Mouse (Mus musculus): Measurements from ENCODE around the gene Trdmt1. TPM values are rescaled to one million over a fixed set of nuclear protein-coding genes. Genes with fewer than 3 reads are reported as not detected.

Trdmt1 gene
- polyA plus RNA-seq, 1 experiment from 2014 or later: 8.0 TPM

GRCm38 (mm10) chr2:13548749-13549148, 4.3 kb upstream of the Trdmt1 start:
- Histone ChIP-seq H3K9me3 (no peaks in the 10 kb centered on the region), H3K4me2 (replicated peaks) (no peak overlapping the region), H3K27ac (no peak overlapping the region), H3K36me3 (no peaks in the 10 kb centered on the region), H3K4me3 (replicated peaks) (no peak overlapping the region), H3K4me1 (replicated peaks) (peaks cover 11% of the 10 kb centered on the region), H3K27me3 (no peaks in the 10 kb centered on the region), H3K9ac (replicated peaks) (no peak overlapping the region)
- ATAC-seq: no peak
- WGBS: 69% methylated on average over 3 of the region's 3 CpGs

GRCm38 (mm10) chr2:13543519-13544124, 846 bp downstream of the Trdmt1 start:
- Histone ChIP-seq H3K27me3 (no peaks in the 10 kb centered on the region), H3K9me3 (no peaks in the 10 kb centered on the region), H3K4me3 (replicated peaks) (peak overlapping the region; percentile 55), H3K4me1 (replicated peaks) (peaks cover 13% of the 10 kb centered on the region), H3K27ac (peak overlapping the region; percentile 90), H3K36me3 (no peaks in the 10 kb centered on the region), H3K4me2 (replicated peaks) (peak overlapping the region; percentile 61), H3K9ac (replicated peaks) (peak overlapping the region; percentile 74)
- ATAC-seq: peak; percentile 40
- WGBS: 41% methylated on average over 8 of the region's 8 CpGs

- Histone ChIP-seq H3K36me3 (no peaks in the 10 kb centered on the region), H3K4me2 (replicated peaks) (no peak overlapping the region), H3K27me3 (no peaks in the 10 kb centered on the region), H3K9ac (replicated peaks) (no peak overlapping the region), H3K27ac (no peak overlapping the region), H3K9me3 (no peaks in the 10 kb centered on the region), H3K4me1 (replicated peaks) (peaks cover 9% of the 10 kb centered on the region), H3K4me3 (replicated peaks) (no peak overlapping the region)
- ATAC-seq: no peak
- WGBS: 93% methylated on average over 1 of the region's 1 CpGs
Measured at GRCm38 (mm10) chr2:13539860-13540259, 4.6 kb downstream of the Trdmt1 start.

- Histone ChIP-seq H3K4me3 (replicated peaks) (no peak overlapping the region), H3K4me2 (replicated peaks) (no peak overlapping the region), H3K36me3 (no peaks in the 10 kb centered on the region), H3K9me3 (no peaks in the 10 kb centered on the region), H3K9ac (replicated peaks) (no peak overlapping the region), H3K27me3 (no peaks in the 10 kb centered on the region), H3K27ac (no peak overlapping the region), H3K4me1 (replicated peaks) (peaks cover 3% of the 10 kb centered on the region)
- WGBS: 72% methylated on average over 6 of the region's 6 CpGs
- no peak for ATAC-seq
Measured at GRCm38 (mm10) chr2:13538704-13539377, 5.6 kb downstream of the Trdmt1 start.

- Histone ChIP-seq H3K27ac (no peak overlapping the region), H3K4me1 (replicated peaks) (no peaks in the 10 kb centered on the region), H3K4me2 (replicated peaks) (no peak overlapping the region), H3K36me3 (no peaks in the 10 kb centered on the region), H3K27me3 (no peaks in the 10 kb centered on the region), H3K9me3 (no peaks in the 10 kb centered on the region), H3K9ac (replicated peaks) (no peak overlapping the region), H3K4me3 (replicated peaks) (no peak overlapping the region)
- ATAC-seq: 0 out of 2 replicates have a peak, but pooled peaks have one; percentile 40
- 71% methylated on average over 2 of the region's 2 CpGs for WGBS
Measured at GRCm38 (mm10) chr2:13538258-13538657, 6.2 kb downstream of the Trdmt1 start.

GRCm38 (mm10) chr2:13537733-13538132, 6.7 kb downstream of the Trdmt1 start:
- no peak overlapping the region for H3K4me2 ChIP-seq (replicated peaks)
- H3K9me3 ChIP-seq: no peaks in the 10 kb centered on the region
- no peaks in the 10 kb centered on the region for H3K36me3 ChIP-seq
- no peaks in the 10 kb centered on the region for H3K4me1 ChIP-seq (replicated peaks)
- 22% methylated on average over 2 of the region's 2 CpGs for WGBS
- no peak for ATAC-seq
- H3K27ac ChIP-seq: no peak overlapping the region
- H3K27me3 ChIP-seq: no peaks in the 10 kb centered on the region
- no peak overlapping the region for H3K4me3 ChIP-seq (replicated peaks)
- no peak overlapping the region for H3K9ac ChIP-seq (replicated peaks)

GRCm38 (mm10) chr2:13536747-13537146, 7.7 kb downstream of the Trdmt1 start:
- Histone ChIP-seq H3K27ac (no peak overlapping the region), H3K4me3 (replicated peaks) (no peak overlapping the region), H3K4me2 (replicated peaks) (no peak overlapping the region), H3K4me1 (replicated peaks) (no peaks in the 10 kb centered on the region), H3K27me3 (no peaks in the 10 kb centered on the region), H3K36me3 (no peaks in the 10 kb centered on the region), H3K9ac (replicated peaks) (no peak overlapping the region), H3K9me3 (no peaks in the 10 kb centered on the region)
- no peak for ATAC-seq

GRCm38 (mm10) chr2:13530639-13531038, 13.8 kb downstream of the Trdmt1 start:
- Histone ChIP-seq H3K9me3 (no peaks in the 10 kb centered on the region), H3K4me1 (replicated peaks) (peaks cover 7% of the 10 kb centered on the region; the same call in 1 of the 2 replicates), H3K27me3 (no peaks in the 10 kb centered on the region), H3K36me3 (no peaks in the 10 kb centered on the region), H3K9ac (replicated peaks) (no peak overlapping the region), H3K27ac (no peak overlapping the region), H3K4me3 (replicated peaks) (no peak overlapping the region), H3K4me2 (replicated peaks) (no peak overlapping the region)
- WGBS: 93% methylated on average over 6 of the region's 6 CpGs
- ATAC-seq: no peak

- 93% methylated on average over 3 of the region's 3 CpGs for WGBS
- ATAC-seq: no peak
- H3K9ac ChIP-seq (replicated peaks): no peak overlapping the region
Measured at GRCm38 (mm10) chr2:13529253-13529933, 15.1 kb downstream of the Trdmt1 start.

GRCm38 (mm10) chr2:13527531-13527930, 16.9 kb downstream of the Trdmt1 start:
- ATAC-seq: no peak
- Histone ChIP-seq H3K9ac (replicated peaks) (no peak overlapping the region), H3K27me3 (no peaks in the 10 kb centered on the region), H3K36me3 (no peaks in the 10 kb centered on the region), H3K27ac (no peak overlapping the region), H3K9me3 (no peaks in the 10 kb centered on the region), H3K4me3 (replicated peaks) (no peak overlapping the region), H3K4me2 (replicated peaks) (no peak overlapping the region), H3K4me1 (replicated peaks) (peaks cover 10% of the 10 kb centered on the region; the same call in 1 of the 2 replicates)
- WGBS: 81% methylated on average over 4 of the region's 4 CpGs

More at GRCm38 (mm10) chr2:13529253-13529933, 15.1 kb downstream of the Trdmt1 start:
- no peak overlapping the region for H3K4me2 ChIP-seq (replicated peaks)
- H3K4me1 ChIP-seq (replicated peaks): peaks cover 7% of the 10 kb centered on the region; the same call in 1 of the 2 replicates
- no peaks in the 10 kb centered on the region for H3K9me3 ChIP-seq
- H3K4me3 ChIP-seq (replicated peaks): no peak overlapping the region
- no peaks in the 10 kb centered on the region for H3K27me3 ChIP-seq
- no peak overlapping the region for H3K27ac ChIP-seq
- H3K36me3 ChIP-seq: no peaks in the 10 kb centered on the region

GRCm38 (mm10) chr2:13527125-13527524, 17.3 kb downstream of the Trdmt1 start:
- H3K9ac ChIP-seq (replicated peaks): no peak overlapping the region
- H3K4me3 ChIP-seq (replicated peaks): no peak overlapping the region
- no peaks in the 10 kb centered on the region for H3K36me3 ChIP-seq
- H3K4me2 ChIP-seq (replicated peaks): no peak overlapping the region
- peaks cover 12% of the 10 kb centered on the region; the same call in 1 of the 2 replicates for H3K4me1 ChIP-seq (replicated peaks)
- no peak overlapping the region for H3K27ac ChIP-seq
- no peaks in the 10 kb centered on the region for H3K27me3 ChIP-seq
- 54% methylated on average over 2 of the region's 2 CpGs for WGBS
- no peak for ATAC-seq
- no peaks in the 10 kb centered on the region for H3K9me3 ChIP-seq

- no peaks in the 10 kb centered on the region for H3K27me3 ChIP-seq
- 88% methylated on average over 2 of the region's 2 CpGs for WGBS
- no peaks in the 10 kb centered on the region for H3K36me3 ChIP-seq
- H3K9ac ChIP-seq (replicated peaks): no peak overlapping the region
- no peak for ATAC-seq
- peaks cover 12% of the 10 kb centered on the region; the same call in 1 of the 2 replicates for H3K4me1 ChIP-seq (replicated peaks)
- no peaks in the 10 kb centered on the region for H3K9me3 ChIP-seq
- no peak overlapping the region for H3K27ac ChIP-seq
- H3K4me2 ChIP-seq (replicated peaks): no peak overlapping the region
- no peak overlapping the region for H3K4me3 ChIP-seq (replicated peaks)
Measured at GRCm38 (mm10) chr2:13526205-13526604, 18.3 kb downstream of the Trdmt1 start.

Data from midbrain, embryonic 13.5 days (tissue).